ENCODE assay signal across 8 mouse cellular contexts in the genomic region with DNA sequence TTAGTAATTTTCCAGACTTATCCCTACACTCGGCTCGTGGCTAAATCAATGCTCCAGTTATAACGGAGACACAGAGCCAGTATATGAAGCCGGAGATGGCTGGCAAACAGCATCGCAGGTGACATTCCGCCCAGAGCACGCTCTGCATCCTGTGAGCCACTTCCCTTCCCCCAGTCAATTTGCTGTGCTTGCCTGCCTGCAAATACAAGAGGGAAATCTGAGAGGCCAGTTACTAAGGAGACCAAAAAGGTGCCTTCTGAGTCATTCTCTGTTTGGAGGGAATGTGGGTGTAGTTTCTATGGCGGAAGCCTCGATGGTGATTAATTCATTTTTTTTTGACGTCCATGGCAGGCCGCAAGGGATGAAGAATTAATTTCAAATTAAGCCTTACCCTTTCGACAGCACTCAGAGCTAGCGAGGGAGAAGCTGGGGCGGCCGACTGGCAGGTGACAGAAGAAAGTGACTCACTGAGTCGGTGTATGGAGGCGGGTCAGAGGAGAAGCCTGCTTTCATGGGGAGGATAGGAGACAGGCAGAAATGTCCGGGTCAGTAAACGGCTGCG.
DNase-seq lines count a peak whose midpoint lies in the region; ATAC-seq and TF ChIP-seq lines count a peak whose summit lies in the region.

No protein-coding gene starts in this region.

- DNase-seq in heart, postnatal 0 days (ENCODE audit: low spot score), result no peak
- DNase-seq in heart, adult 18-20 months, result no peak
- peak; percentile 1 for DNase-seq in cerebellum, adult 9-10 months
- no peak for DNase-seq in limb, embryonic 14.5 days (ENCODE audit: low spot score)
- DNase-seq in telencephalon, adult 2 months (ENCODE audit: low read depth, low spot score), result peak; percentile 73
- no peak for DNase-seq in c-Kit-positive CD71-positive TER-119-positive erythroid progenitor cells, embryonic 14.5 days (ENCODE audit: low spot score)

- no peak for TF ChIP-seq EP300 in heart, postnatal 0 days (IDR thresholded peaks at IDR 0.05; ENCODE audit: low read depth)

- H3K4me1 ChIP-seq in heart, postnatal 0 days (ENCODE audit: control insufficient read depth, insufficient read depth), result no peaks in the 10 kb centered on the region
- H3K4me1 ChIP-seq in limb, embryonic 14.5 days (ENCODE audit: control insufficient read depth, insufficient read depth, low read length), result no peaks in the 10 kb centered on the region; the same call in 1 of the 2 replicates

- no peaks in the 10 kb centered on the region for H3K79me3 ChIP-seq in C2C12 (ENCODE audit: low read depth)

- no peak overlapping the region for H3K27ac ChIP-seq in heart, postnatal 0 days (ENCODE audit: low read depth)
- H3K27ac ChIP-seq in limb, embryonic 14.5 days (replicated peaks; ENCODE audit: low read depth, low read length), result no peak overlapping the region; the same call in 1 of the 2 replicates

- no peak overlapping the region for H3K4me3 ChIP-seq in heart, postnatal 0 days (ENCODE audit: low read depth, low read length)
- no peak overlapping the region for H3K4me3 ChIP-seq in C2C12 (ENCODE audit: insufficient read depth, poor library complexity, severe bottlenecking)
- H3K4me3 ChIP-seq in limb, embryonic 14.5 days (replicated peaks; ENCODE audit: low read length), result no peak overlapping the region

- no peaks in the 10 kb centered on the region for H3K27me3 ChIP-seq in heart, postnatal 0 days (ENCODE audit: control insufficient read depth, insufficient read depth, low read length)
- no peaks in the 10 kb centered on the region for H3K27me3 ChIP-seq in C2C12 (ENCODE audit: control insufficient read depth, insufficient read depth, insufficient read length)
- H3K27me3 ChIP-seq in limb, embryonic 14.5 days (ENCODE audit: control insufficient read depth, insufficient read depth, low read length), result no peaks in the 10 kb centered on the region

- no peaks in the 10 kb centered on the region for H3K9me3 ChIP-seq in heart, postnatal 0 days (replicated peaks; ENCODE audit: control insufficient read depth, low read length)
- no peaks in the 10 kb centered on the region for H3K9me3 ChIP-seq in limb, embryonic 14.5 days (ENCODE audit: control insufficient read depth, low read length)

- no peaks in the 10 kb centered on the region for H3K36me3 ChIP-seq in heart, postnatal 0 days (replicated peaks; ENCODE audit: control insufficient read depth, insufficient read depth, low read length)
- no peaks in the 10 kb centered on the region for H3K36me3 ChIP-seq in C2C12 (ENCODE audit: control insufficient read depth, insufficient read depth)
- H3K36me3 ChIP-seq in limb, embryonic 14.5 days (ENCODE audit: control insufficient read depth, insufficient read depth, low read length), result no peaks in the 10 kb centered on the region

- no peak overlapping the region for H3K9ac ChIP-seq in heart, postnatal 0 days (replicated peaks; ENCODE audit: low read depth, low read length)
- no peak overlapping the region for H3K9ac ChIP-seq in limb, embryonic 14.5 days (ENCODE audit: low read depth, low read length, severe bottlenecking)

- peak overlapping the region; percentile 4 for H3ac ChIP-seq in C2C12 (ENCODE audit: control insufficient read depth, insufficient read length, low read depth)

- no peak for ATAC-seq in heart, postnatal 0 days (ENCODE audit: insufficient read depth, low read depth)
- peak; percentile 46 to 73 for ATAC-seq in hematopoietic stem cell, adult 5-6 weeks (replicated peaks in 1 of 2; ENCODE audit: insufficient read depth in 1 of 2, low FRiP score in 2 of 2, low TSS enrichment in 1 of 2, low read depth in 1 of 2, poor library complexity in 2 of 2, severe bottlenecking in 2 of 2)
- peak; percentile 57 for ATAC-seq in limb, embryonic 14.5 days (ENCODE audit: low FRiP score, low read depth)

- no peak for TF ChIP-seq CTCF in heart, postnatal 0 days (IDR thresholded peaks at IDR 0.05; ENCODE audit: low read depth)
- no peak for TF ChIP-seq CTCF in C2C12 (IDR thresholded peaks at IDR 0.05; ENCODE audit: control insufficient read depth, insufficient read depth, insufficient read length)

- no peak for TF ChIP-seq POLR2A in limb, embryonic 14.5 days (IDR thresholded peaks at IDR 0.05; ENCODE audit: borderline replicate concordance, extremely low read depth, insufficient read depth, insufficient read length)

- peak overlapping the region; percentile 29 for H3K4me2 ChIP-seq in heart, postnatal 0 days (ENCODE audit: low read depth, low read length)
- H3K4me2 ChIP-seq in limb, embryonic 14.5 days (replicated peaks; ENCODE audit: low read depth, low read length, severe bottlenecking), result peak overlapping the region; percentile 18; the same call in 1 of the 2 replicates

- 51% methylated on average over 20 of the region's 20 CpGs for WGBS in heart, postnatal 0 days
- 43% methylated on average over 20 of the region's 20 CpGs for WGBS in limb, embryonic 14.5 days

- H3K79me2 ChIP-seq in C2C12 (ENCODE audit: control insufficient read depth, insufficient read depth), result no peaks in the 10 kb centered on the region

TF ChIP-seq in C2C12, 6 proteins besides CTCF, POLR2A, EP300 and RAD21:
- TF ChIP-seq MYOG (IDR thresholded peaks at IDR 0.05; ENCODE audit: control insufficient read depth, extremely low read depth, insufficient read length), result no peak
- TF ChIP-seq FOSL1 (IDR thresholded peaks at IDR 0.05; ENCODE audit: insufficient read depth, low read length, poor library complexity, severe bottlenecking), result no peak
- TF ChIP-seq CEBPB (IDR thresholded peaks at IDR 0.05; ENCODE audit: low read depth), result no peak
- no peak for TF ChIP-seq MYOD1 (IDR thresholded peaks at IDR 0.05; ENCODE audit: control insufficient read depth, insufficient read length, low read depth)
- no peak for TF ChIP-seq MAX (IDR thresholded peaks at IDR 0.05)
- TF ChIP-seq USF1 (IDR thresholded peaks at IDR 0.05; ENCODE audit: low read depth), result no peak
TF ChIP-seq in C2C12: peak in this region for 0.

Comparison
In these comparisons a context has a peak if more than half of its experiments do, and no peak if none do; other contexts are left out.
1. DNase-seq: peak in cerebellum, adult 9-10 months (single experiment) and telencephalon, adult 2 months (single experiment); none in heart, postnatal 0 days (single experiment), heart, adult 18-20 months (0 of 2), limb, embryonic 14.5 days (single experiment) and c-Kit-positive CD71-positive TER-119-positive erythroid progenitor cells, embryonic 14.5 days (single experiment).